Mouse (Mus musculus) yolk sac, embryonic 10.5 days (tissue): Measurements from ENCODE around the gene Olfr1052.
"Not testable (repeated sequence)": the region's sequence is repeated elsewhere in the genome, so short reads cannot be mapped to it uniquely, and the experiment has no call there.

Source experiments
- DNase-seq: peaks from one replicate; pipeline ENCODE4 v3.0.0-alpha.2; 2017; ENCODE audit warnings: low spot score

The Olfr1052 gene

GRCm38 (mm10) chr2:86292155-86292554, at the start of gene Olfr1052:
Gene Olfr1052, plus strand, starts transcription at chr2:86292455.
- DNase-seq, result no peak

- DNase-seq, result not testable (repeated sequence)
Observed at GRCm38 (mm10) chr2:86258228-86258627, 34.0 kb upstream of the Olfr1052 start, which contains the start of gene Olfr1049. Gene Olfr1049, minus strand, starts transcription at chr2:86258328.

- DNase-seq, result not testable (repeated sequence)
Observed at GRCm38 (mm10) chr2:86278988-86279387, 13.3 kb upstream of the Olfr1052 start, which contains the start of gene Olfr1051. Gene Olfr1051, minus strand, starts transcription at chr2:86279088.

GRCm38 (mm10) chr2:86315184-86315583, 22.9 kb downstream of the Olfr1052 start, which contains the start of gene Olfr1053:
Gene Olfr1053, minus strand, starts transcription at chr2:86315284.
- no peak for DNase-seq

- no peak for DNase-seq
Observed at GRCm38 (mm10) chr2:86335333-86335732, 43.1 kb downstream of the Olfr1052 start, which contains the start of gene Olfr1054. Gene Olfr1054, minus strand, starts transcription at chr2:86335433.
